Mouse (Mus musculus) liver, embryonic 16.5 days (tissue): ENCODE data around the gene Rhox11. TPM values are rescaled to one million over a fixed set of nuclear protein-coding genes. Genes with fewer than 3 reads are reported as not detected.

Experiments used
- ATAC-seq: fragments of 200-750 bp; cut with Nextera tagmentation; 2 replicates; pipeline ENCODE4 v1.8.0; 2017; ENCODE audit warnings: low read depth, mild to moderate bottlenecking, moderate number of reproducible peaks, moderate library complexity
- H3K27ac ChIP-seq: fragments of 300-500 bp; sonication (generic); 2 replicates; pipeline ENCODE4 v1.5.1; 2014; ENCODE audit warnings: mild to moderate bottlenecking, low read length
- H3K27me3 ChIP-seq: fragments of 300-500 bp; sonication (generic); 2 replicates; pipeline ENCODE4 v1.6.1; 2014; ENCODE audit warnings: low read depth, low read length, mixed read lengths; ENCODE audit not compliant: control insufficient read depth, insufficient read depth
- H3K36me3 ChIP-seq: fragments of 300-500 bp; sonication (generic); 2 replicates; pipeline ENCODE4 v1.6.1; 2014; ENCODE audit warnings: mild to moderate bottlenecking; ENCODE audit not compliant: control insufficient read depth, insufficient read depth
- H3K4me1 ChIP-seq: fragments of 300-500 bp; sonication (generic); 2 replicates; pipeline ENCODE4 v1.6.1; 2014; ENCODE audit warnings: low read depth, low read length, mixed read lengths; ENCODE audit not compliant: control insufficient read depth
- H3K4me2 ChIP-seq: fragments of 300-500 bp; sonication (generic); 2 replicates; pipeline ENCODE4 v1.6.1; 2014; ENCODE audit warnings: low read depth, low read length, mixed read lengths
- H3K4me3 ChIP-seq: fragments of 300-500 bp; sonication (generic); 2 replicates; pipeline ENCODE4 v1.5.1; 2014; ENCODE audit warnings: low read depth, mild to moderate bottlenecking, low read length
- H3K9ac ChIP-seq: fragments of 300-500 bp; sonication (generic); 2 replicates; pipeline ENCODE4 v1.6.1; 2014; ENCODE audit warnings: low read depth, low read length
- H3K9me3 ChIP-seq: fragments of 300-500 bp; sonication (generic); replicated peaks from 2 replicates; pipeline ENCODE4 v1.6.1; 2016; ENCODE audit warnings: low read length; ENCODE audit not compliant: control insufficient read depth
- WGBS: fragments of 180-500 bp; shearing (Covaris S2); extraction: QIAGEN DNeasy Blood & Tissue Kit; methylation state at CpG from one replicate; pipeline ENCODE4 v1.1.7; 2014; ENCODE audit not compliant: insufficient replicate concordance; 5-methylcytosine and 5-hydroxymethylcytosine counted together
- polyA plus RNA-seq: library from polyadenylated mRNA; unstranded; fragments of >200 nt; fragmentation: Nextera tagmentation; extraction: Ambion mirVana; gene quantifications from 2 replicates; pipeline ENCODE4 v1.2.1, GENCODE M21; 2015

Rhox11 gene
- polyA plus RNA-seq, 1 experiment from 2014 or later = not detected

GRCm38 (mm10) chrX:38033841-38034240 lies 51.1 kb downstream of the Rhox11 start:
- H3K4me1 ChIP-seq = no peaks in the 10 kb centered on the region
- no peaks in the 10 kb centered on the region for H3K36me3 ChIP-seq
- no peak overlapping the region for H3K4me3 ChIP-seq
- no peak overlapping the region for H3K9ac ChIP-seq
- no peak overlapping the region for H3K27ac ChIP-seq
- no peaks in the 10 kb centered on the region for H3K9me3 ChIP-seq
- no peaks in the 10 kb centered on the region for H3K27me3 ChIP-seq
- no peak for ATAC-seq
- 43% methylated on average over 2 of the region's 2 CpGs for WGBS
- no peak overlapping the region for H3K4me2 ChIP-seq

Other genes with a start within 250 kb of the Rhox11 start
- not detected in 2 replicates for gene Rhox8, start 206.2 kb downstream of the Rhox11 start, polyA plus RNA-seq
- gene Rhox7b, start 187.9 kb downstream of the Rhox11 start, polyA plus RNA-seq = not detected in 2 replicates
- gene Rhox9, start 183.4 kb downstream of the Rhox11 start, polyA plus RNA-seq = not detected in 2 replicates
- gene Btg1-ps1, start 66.3 kb downstream of the Rhox11 start, polyA plus RNA-seq = not detected in 2 replicates
- gene Btg1-ps2, start 42.0 kb downstream of the Rhox11 start, polyA plus RNA-seq = not detected in 2 replicates
- gene Rhox10, start 18.7 kb downstream of the Rhox11 start, polyA plus RNA-seq = not detected in 2 replicates
- not detected in 2 replicates for gene Rhox12, start 25.8 kb upstream of the Rhox11 start, polyA plus RNA-seq
- gene Rhox13, start 36.1 kb upstream of the Rhox11 start, polyA plus RNA-seq = not detected in 2 replicates
- gene Zbtb33, start 104.7 kb upstream of the Rhox11 start, polyA plus RNA-seq = 0.79 and 0.98 TPM in 2 replicates
- gene Tmem255a, start 167.3 kb upstream of the Rhox11 start, polyA plus RNA-seq = 2.0 and 2.3 TPM in 2 replicates
- 1.1 and 2.8 TPM in 2 replicates for gene Atp1b4, start 231.0 kb upstream of the Rhox11 start, polyA plus RNA-seq